Mouse (Mus musculus) cortical plate, adult 2 months (tissue): ENCODE results near the gene Fxyd7.

ENCODE experiments used
- CTCF ChIP-seq: fragments of 200-500 bp; IDR thresholded peaks from 2 replicates; pipeline ENCODE4 v1.5.1; 2011; ENCODE audit warnings: mild to moderate bottlenecking, control low read depth, low read length; ENCODE audit not compliant: insufficient read depth; ENCODE audit errors: extremely low read depth
- POLR2A ChIP-seq: fragments of 200-500 bp; IDR thresholded peaks from 2 replicates; pipeline ENCODE4 v1.6.1; 2011; ENCODE audit warnings: mild to moderate bottlenecking, low read length, control low read depth; ENCODE audit not compliant: insufficient read depth; ENCODE audit errors: extremely low read depth

GRCm38 (mm10) chr7:31040281-31041022, 10.8 kb downstream of the Fxyd7 start:
- TF ChIP-seq POLR2A (no peak), CTCF (no peak)
